Mouse (Mus musculus): ENCODE results near the gene Hs3st4.

GRCm38 (mm10) chr7:124168796-124169195, 186.1 kb downstream of the Hs3st4 start:
- no peak for TF ChIP-seq CTCF (IDR thresholded peaks at IDR 0.05)
- TF ChIP-seq EP300 (IDR thresholded peaks at IDR 0.05) = no peak

All from lung, postnatal 0 days (tissue).